Mouse (Mus musculus) G1E (cell line): Measurements from ENCODE around the gene Cdkn1a. TPM values are rescaled to one million over a fixed set of nuclear protein-coding genes. Genes with fewer than 3 reads are reported as not detected.
"Not testable (repeated sequence)": the region's sequence is repeated elsewhere in the genome, so short reads cannot be mapped to it uniquely, and the experiment has no call there.

ENCODE experiments used
- ATAC-seq: 2 replicates; pipeline ENCODE4 v1.8.0; 2016; ENCODE audit warnings: mild to moderate bottlenecking; ENCODE audit not compliant: insufficient number of reproducible peaks, poor library complexity, low FRiP score, severe bottlenecking; ENCODE audit errors: extremely low read depth
- DNase-seq: peaks from one replicate; pipeline ENCODE4 v3.0.0; 2012; ENCODE audit warnings: low spot score
- H3K27me3 ChIP-seq: 2 replicates; pipeline ENCODE4 v1.6.1; 2012; ENCODE audit warnings: mild to moderate bottlenecking, low read length, inconsistent platforms; ENCODE audit not compliant: insufficient read depth
- H3K36me3 ChIP-seq: replicated peaks from 2 replicates; pipeline ENCODE3; 2012; ENCODE audit warnings: mild to moderate bottlenecking, inconsistent platforms
- H3K4me1 ChIP-seq: 2 replicates; pipeline ENCODE4 v1.6.1; 2012; ENCODE audit warnings: low read depth, low read length, inconsistent platforms, mixed read lengths; ENCODE audit not compliant: insufficient read depth
- H3K4me3 ChIP-seq: 2 replicates; pipeline ENCODE4 v1.5.1; 2012; ENCODE audit warnings: low read depth, mild to moderate bottlenecking, inconsistent platforms, low read length, moderate library complexity, mixed read lengths
- H3K9me3 ChIP-seq: replicated peaks from 2 replicates; pipeline ENCODE4 v1.6.1; 2012; ENCODE audit warnings: inconsistent platforms
- CTCF ChIP-seq: IDR thresholded peaks from 2 replicates; pipeline ENCODE4 v1.5.1; 2012; ENCODE audit warnings: low read depth, low read length, inconsistent platforms, mixed read lengths
- GATA1 ChIP-seq: IDR thresholded peaks from 2 replicates; pipeline ENCODE4 v1.6.1; 2012; ENCODE audit warnings: borderline replicate concordance, low read length, inconsistent platforms, mixed read lengths
- GATA2 ChIP-seq: IDR thresholded peaks from 2 replicates; pipeline ENCODE4 v1.6.1; 2012; ENCODE audit warnings: low read depth, low read length, inconsistent platforms, borderline replicate concordance
- POLR2AphosphoS5 ChIP-seq: IDR thresholded peaks from 2 replicates; pipeline ENCODE4 v1.6.1; 2012; ENCODE audit warnings: low read depth, low read length, inconsistent platforms; ENCODE audit not compliant: insufficient replicate concordance
- TAL1 ChIP-seq: conservative IDR thresholded peaks from 2 replicates; pipeline ENCODE4 v1.6.1; 2012; ENCODE audit warnings: low read depth, low read length, inconsistent platforms, mixed read lengths
- polyA plus RNA-seq: library from polyadenylated mRNA; stranded (reverse); fragments of >175 nt; gene quantifications from 2 replicates; pipeline ENCODE4 v1.2.3, GENCODE M21; 2012
- total RNA-seq, 2 experiments: library from RNA; stranded (forward) in 1 of 2; stranded (reverse) in 1 of 2; fragments of 200-1000 nt in 1 of 2; fragments of >200 nt in 1 of 2; fragmentation: Nextera tagmentation in 1 of 2; gene quantifications; 2 replicates each; pipeline ENCODE4 v1.2.3; 2014 to 2017

Gene Cdkn1a
- 224 and 234 TPM in 2 replicates for total RNA-seq (2014; fragmentation: Nextera tagmentation)
- 18.9 and 21.4 TPM in 2 replicates for total RNA-seq (2017)
- polyA plus RNA-seq, result 123 and 145 TPM in 2 replicates

- peak within 1 kb of the TSS; percentile 68 for H3K4me3 ChIP-seq
- peaks cover 19% of the 10 kb centered on the region for H3K36me3 ChIP-seq
- no peaks in the 10 kb centered on the region for H3K27me3 ChIP-seq
- no peak for TF ChIP-seq TAL1
- TF ChIP-seq GATA1, result no peak
- TF ChIP-seq GATA2, result no peak
- no peak for TF ChIP-seq CTCF
- no peak for TF ChIP-seq POLR2AphosphoS5
- H3K4me1 ChIP-seq, result peaks cover 69% of the 10 kb centered on the region
- ATAC-seq (no peak), DNase-seq (no peak)
- H3K9me3 ChIP-seq, result 0 out of 2 replicates have a peak, but pooled peaks cover 4% of the 10 kb centered on the region
Measured at GRCm38 (mm10) chr17:29090776-29091175, at the start of gene Cdkn1a. Cdkn1a (plus strand) TSS chr17:29090976.

GRCm38 (mm10) chr17:29041632-29042031, 49.1 kb upstream of the Cdkn1a start:
- H3K27me3 ChIP-seq, ATAC-seq, H3K9me3 ChIP-seq, H3K4me3 ChIP-seq, DNase-seq: not testable (repeated sequence)
- TF ChIP-seq TAL1, result peak; percentile 30; the same call in 1 of the 2 replicates
- peaks cover 79% of the 10 kb centered on the region for H3K4me1 ChIP-seq
- H3K36me3 ChIP-seq, result peaks cover 81% of the 10 kb centered on the region

- Histone ChIP-seq H3K27me3 (no peaks in the 10 kb centered on the region), H3K4me1 (peaks cover 71% of the 10 kb centered on the region), H3K9me3 (no peaks in the 10 kb centered on the region), H3K4me3 (no peak overlapping the region), H3K36me3 (peaks cover 80% of the 10 kb centered on the region)
- ATAC-seq (0 out of 2 replicates have a peak, but pooled peaks have one; percentile 47), DNase-seq (no peak)
- TF ChIP-seq TAL1, result peak; percentile 58; the same call in 1 of the 2 replicates
- no peak for TF ChIP-seq GATA2
Measured at GRCm38 (mm10) chr17:29042569-29042968, 48.2 kb upstream of the Cdkn1a start.

- H3K4me3 ChIP-seq, result no peak overlapping the region
- no peak for TF ChIP-seq CTCF
- peak; percentile 72; the same call in 1 of the 2 replicates for TF ChIP-seq POLR2AphosphoS5
- no peak for DNase-seq
- H3K4me1 ChIP-seq, result peaks cover 65% of the 10 kb centered on the region
- peaks cover 78% of the 10 kb centered on the region for H3K36me3 ChIP-seq
- H3K9me3 ChIP-seq, result no peaks in the 10 kb centered on the region
- H3K27me3 ChIP-seq, result no peaks in the 10 kb centered on the region
- ATAC-seq, result no peak
Measured at GRCm38 (mm10) chr17:29043583-29043982, 47.2 kb upstream of the Cdkn1a start.

- peaks cover 76% of the 10 kb centered on the region for H3K36me3 ChIP-seq
- ATAC-seq, result no peak
- TF ChIP-seq GATA2 (no peak), GATA1 (no peak), TAL1 (no peak), POLR2AphosphoS5 (no peak), CTCF (no peak)
Measured at GRCm38 (mm10) chr17:29044146-29044924, 46.4 kb upstream of the Cdkn1a start.

GRCm38 (mm10) chr17:29044925-29045319, 45.9 kb upstream of the Cdkn1a start:
- no peak for ATAC-seq
- TF ChIP-seq TAL1 (no peak), CTCF (peak; percentile 62), POLR2AphosphoS5 (peak; percentile 27; the same call in 1 of the 2 replicates)
- DNase-seq, result no peak
- H3K4me3 ChIP-seq, result no peak overlapping the region
- H3K9me3 ChIP-seq, result no peaks in the 10 kb centered on the region
- H3K36me3 ChIP-seq, result peaks cover 73% of the 10 kb centered on the region
- peaks cover 64% of the 10 kb centered on the region for H3K4me1 ChIP-seq
- no peaks in the 10 kb centered on the region for H3K27me3 ChIP-seq

More at GRCm38 (mm10) chr17:29044146-29044924, 46.4 kb upstream of the Cdkn1a start:
- H3K4me1 ChIP-seq, result peaks cover 64% of the 10 kb centered on the region
- no peaks in the 10 kb centered on the region for H3K9me3 ChIP-seq
- DNase-seq, result no peak
- H3K27me3 ChIP-seq, result no peaks in the 10 kb centered on the region
- H3K4me3 ChIP-seq, result no peak overlapping the region
